Mouse (Mus musculus): ENCODE data around the gene Snx7. TPM values are rescaled to one million over a fixed set of nuclear protein-coding genes. Genes with fewer than 3 reads are reported as not detected.
A peak's percentile ranks its signal among the peaks of the same experiment; 100 is the strongest.

Snx7 gene
- 7.0 and 7.5 TPM in 2 replicates for polyA plus RNA-seq (2015; fragmentation: Nextera tagmentation; extraction: Ambion mirVana)

DNA sequence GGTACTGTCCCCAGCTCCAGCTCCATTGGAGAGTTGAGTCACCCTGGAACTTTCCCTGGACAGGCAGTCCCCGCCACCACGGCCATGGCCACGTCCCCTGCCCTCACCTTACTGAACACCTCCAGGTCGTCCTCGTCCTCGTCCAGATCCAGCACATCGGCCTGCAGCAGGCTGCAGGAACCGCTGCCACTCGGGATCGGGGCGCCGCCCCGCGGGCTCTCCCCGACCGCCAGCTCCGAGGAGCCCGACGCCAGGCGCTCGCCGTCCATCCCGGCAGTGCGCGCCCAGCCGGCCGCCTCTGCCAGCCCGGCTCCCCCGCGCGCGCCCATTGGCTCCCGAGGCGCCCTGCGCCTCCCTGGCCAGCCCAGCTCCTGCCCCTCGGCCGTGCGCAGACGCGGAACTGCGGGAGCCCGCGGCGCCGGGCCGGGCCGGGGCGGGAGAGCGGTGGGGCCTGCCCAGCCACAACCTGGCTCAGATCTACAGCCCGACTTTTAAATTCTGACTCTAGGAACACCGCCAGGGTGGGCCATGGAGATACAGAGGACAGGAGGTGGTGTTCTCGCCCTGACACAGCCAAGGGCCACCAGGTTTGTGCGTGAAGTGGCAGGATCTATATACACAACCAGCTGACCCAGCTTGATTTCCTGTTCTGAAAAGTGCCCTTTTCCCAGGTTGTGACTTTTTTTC, at the start of gene Snx7:
Snx7 (minus strand) TSS at position 300 of the 687 bp plus-strand sequence.
- H3K27ac ChIP-seq: peak within 1 kb of the TSS; percentile 30; the same call in 1 of the 2 replicates
- 0% methylated on average over 52 of the region's 53 CpGs for WGBS

DNA sequence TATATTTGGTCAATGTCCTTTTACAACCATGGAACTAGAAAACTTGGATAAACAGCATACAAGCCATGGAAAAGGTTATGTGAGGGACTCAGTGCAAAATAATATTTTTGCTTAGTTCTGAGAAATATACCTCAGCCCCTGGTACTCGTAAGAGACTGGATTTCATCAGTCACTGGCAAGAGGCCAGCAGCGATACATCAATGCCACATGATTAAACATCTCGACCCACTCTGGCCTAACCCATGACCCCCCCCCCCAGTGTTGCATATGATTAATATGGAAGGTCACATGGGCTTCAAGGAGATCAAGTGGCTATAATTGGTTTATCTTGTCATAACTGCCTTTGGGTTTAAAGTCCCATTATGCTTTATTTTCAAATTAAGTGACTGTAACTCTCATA, 46.7 kb upstream of the Snx7 start:
- H3K9ac ChIP-seq (replicated peaks): no peak overlapping the region
- WGBS: 76% methylated on average over 3 of the region's 3 CpGs
- no peak overlapping the region for H3K4me3 ChIP-seq (replicated peaks)
- H3K27me3 ChIP-seq: no peaks in the 10 kb centered on the region
- no peak overlapping the region for H3K4me2 ChIP-seq (replicated peaks)
- no peaks in the 10 kb centered on the region for H3K9me3 ChIP-seq
- no peaks in the 10 kb centered on the region for H3K4me1 ChIP-seq (replicated peaks)
- H3K27ac ChIP-seq: no peak overlapping the region
- H3K36me3 ChIP-seq: no peaks in the 10 kb centered on the region
- no peak for ATAC-seq

More for the DNA sequence above, at the start of gene Snx7:
- Histone ChIP-seq H3K36me3 (no peaks in the 10 kb centered on the region), H3K9me3 (no peaks in the 10 kb centered on the region), H3K27me3 (no peaks in the 10 kb centered on the region), H3K4me1 (replicated peaks) (peaks cover 10% of the 10 kb centered on the region; the same call in 1 of the 2 replicates), H3K4me3 (replicated peaks) (peak within 1 kb of the TSS; percentile 58), H3K9ac (replicated peaks) (peak within 1 kb of the TSS; percentile 73), H3K4me2 (replicated peaks) (peak within 1 kb of the TSS; percentile 73)
- ATAC-seq: peak; percentile 100

DNA sequence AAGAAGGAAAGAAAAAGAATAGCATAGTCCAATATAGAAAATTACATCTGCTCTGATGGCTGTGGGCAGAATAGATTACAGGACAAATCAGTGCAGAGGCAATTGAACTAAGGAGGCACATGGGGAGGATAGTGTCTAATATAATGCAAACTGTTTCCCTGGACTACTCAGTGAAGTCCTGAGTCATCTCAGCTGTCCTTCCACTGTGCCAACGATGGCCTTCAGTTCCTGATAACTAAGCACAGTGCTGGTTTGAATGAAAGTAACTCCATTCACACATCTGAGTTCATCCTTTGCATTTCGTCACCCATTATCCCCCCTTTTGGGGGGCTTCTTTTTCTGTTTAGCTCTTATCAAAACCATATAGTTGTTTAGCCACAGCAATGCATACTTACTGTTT, 25.0 kb upstream of the Snx7 start:
- no peak for ATAC-seq
- Histone ChIP-seq H3K9ac (replicated peaks) (no peak overlapping the region), H3K27ac (no peak overlapping the region), H3K4me2 (replicated peaks) (no peak overlapping the region), H3K36me3 (no peaks in the 10 kb centered on the region), H3K27me3 (no peaks in the 10 kb centered on the region), H3K4me3 (replicated peaks) (no peak overlapping the region), H3K9me3 (no peaks in the 10 kb centered on the region), H3K4me1 (replicated peaks) (no peaks in the 10 kb centered on the region)
- 74% methylated on average over 2 of the region's 2 CpGs for WGBS

DNA sequence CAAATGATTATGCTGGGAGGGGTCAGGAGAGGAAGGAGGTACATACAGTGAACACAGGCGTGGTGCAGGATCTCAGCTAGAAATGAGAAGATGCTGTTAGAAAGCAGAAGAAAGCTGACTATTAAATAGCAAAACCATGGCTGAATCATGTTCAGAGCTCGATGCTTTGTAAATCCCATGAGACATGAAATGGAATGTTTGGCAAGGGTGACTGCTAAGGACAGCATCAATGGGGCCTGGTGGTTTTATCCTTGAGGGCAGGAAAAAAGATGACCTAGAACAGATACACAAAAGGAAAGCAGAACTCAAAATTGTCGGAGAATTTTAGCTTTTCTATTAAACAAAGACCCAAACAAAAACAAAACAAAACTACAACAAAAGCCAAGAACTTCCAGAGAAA, 6.7 kb upstream of the Snx7 start:
- Histone ChIP-seq H3K4me2 (replicated peaks) (no peak overlapping the region), H3K36me3 (no peaks in the 10 kb centered on the region), H3K9me3 (no peaks in the 10 kb centered on the region), H3K4me1 (replicated peaks) (no peaks in the 10 kb centered on the region), H3K9ac (replicated peaks) (no peak overlapping the region), H3K27ac (no peak overlapping the region), H3K4me3 (replicated peaks) (no peak overlapping the region), H3K27me3 (no peaks in the 10 kb centered on the region)
- no peak for ATAC-seq
- WGBS: 85% methylated on average over 3 of the region's 3 CpGs

DNA sequence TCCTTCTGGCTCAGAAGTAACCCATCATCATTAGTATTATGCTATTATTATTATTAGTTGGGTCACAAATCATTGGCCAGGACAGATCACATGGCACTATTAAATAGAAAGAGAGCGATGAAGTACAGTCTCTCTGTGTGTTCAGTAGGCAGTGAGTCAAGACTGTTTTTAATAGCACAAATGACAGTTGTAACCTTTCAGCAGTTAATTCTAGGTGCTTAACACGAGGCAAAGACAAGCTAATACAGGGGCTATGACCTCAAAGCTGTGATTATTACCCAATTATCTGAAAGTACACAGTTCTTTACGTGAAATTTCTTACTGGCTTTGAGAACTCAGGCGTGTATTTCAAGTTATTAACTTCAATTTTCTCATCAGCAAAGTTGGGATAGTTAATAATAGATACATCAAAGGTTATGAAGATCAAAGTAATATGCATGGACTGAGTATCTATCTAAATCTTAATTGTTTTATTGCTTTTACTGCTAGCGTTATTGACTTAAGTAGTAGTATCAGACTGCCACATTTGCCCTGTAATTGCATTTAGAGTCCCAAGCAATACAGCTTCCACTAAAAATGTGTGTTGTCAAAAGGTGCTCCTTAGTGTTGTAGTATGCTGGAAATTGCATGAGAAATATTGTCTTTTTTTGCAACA, 4.6 kb upstream of the Snx7 start:
- 78% methylated on average over 5 of the region's 5 CpGs for WGBS
- H3K27ac ChIP-seq: no peak overlapping the region
- no peaks in the 10 kb centered on the region for H3K9me3 ChIP-seq
- H3K4me3 ChIP-seq (replicated peaks): no peak overlapping the region
- ATAC-seq: no peak
- no peak overlapping the region for H3K4me2 ChIP-seq (replicated peaks)
- H3K36me3 ChIP-seq: no peaks in the 10 kb centered on the region
- H3K9ac ChIP-seq (replicated peaks): no peak overlapping the region
- H3K4me1 ChIP-seq (replicated peaks): peaks cover 8% of the 10 kb centered on the region; the same call in 1 of the 2 replicates
- no peaks in the 10 kb centered on the region for H3K27me3 ChIP-seq

DNA sequence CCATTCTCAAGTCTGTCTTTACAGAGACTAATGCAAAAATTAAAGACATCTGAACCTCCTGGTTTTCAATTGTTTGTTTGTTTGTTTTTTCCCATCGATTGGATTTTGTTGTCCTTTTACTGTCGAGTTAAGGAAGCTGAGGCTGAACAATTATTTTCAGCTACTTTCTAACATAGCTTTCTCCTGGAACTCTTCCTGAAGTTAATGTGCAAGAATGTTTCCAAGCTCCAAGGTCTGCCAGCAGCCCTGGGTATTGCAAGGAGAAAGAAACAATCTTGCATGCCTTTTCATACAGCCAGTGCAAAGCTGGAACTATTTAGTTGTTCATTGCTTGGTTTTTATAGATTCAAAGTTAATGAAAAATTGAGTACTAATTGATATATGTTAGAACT, 584 bp upstream of the Snx7 start:
- no peaks in the 10 kb centered on the region for H3K9me3 ChIP-seq
- peak overlapping the region; percentile 58 for H3K4me3 ChIP-seq (replicated peaks)
- H3K9ac ChIP-seq (replicated peaks): peak overlapping the region; percentile 73; the same call in 1 of the 2 replicates
- H3K4me1 ChIP-seq (replicated peaks): peaks cover 10% of the 10 kb centered on the region; the same call in 1 of the 2 replicates
- H3K4me2 ChIP-seq (replicated peaks): peak overlapping the region; percentile 73
- no peaks in the 10 kb centered on the region for H3K27me3 ChIP-seq
- WGBS: 32% methylated on average over 2 of the region's 2 CpGs
- no peak overlapping the region for H3K27ac ChIP-seq
- H3K36me3 ChIP-seq: no peaks in the 10 kb centered on the region
- ATAC-seq: no peak

DNA sequence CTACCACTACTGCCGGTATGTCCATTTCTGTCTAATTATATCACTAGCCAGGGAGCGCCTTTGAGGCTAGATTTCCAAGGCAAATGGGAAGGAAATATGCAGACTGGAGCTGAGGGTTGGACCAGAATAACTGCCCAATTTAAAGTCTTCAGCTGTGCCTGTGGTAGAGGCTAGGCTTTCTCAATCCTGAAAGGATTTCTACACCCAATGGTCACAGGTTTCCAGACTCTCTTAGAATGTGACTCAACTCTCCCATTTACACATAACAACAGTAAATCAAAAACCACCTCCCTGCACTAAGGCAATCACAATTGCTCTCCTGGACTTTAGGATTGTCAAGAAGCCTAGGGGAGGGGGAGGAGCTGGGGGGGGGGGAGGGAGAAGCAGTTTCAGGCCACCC, 645 bp downstream of the Snx7 start:
- Histone ChIP-seq H3K9ac (replicated peaks) (peak overlapping the region; percentile 73), H3K9me3 (no peaks in the 10 kb centered on the region), H3K4me1 (replicated peaks) (peaks cover 10% of the 10 kb centered on the region; the same call in 1 of the 2 replicates), H3K36me3 (no peaks in the 10 kb centered on the region), H3K4me3 (replicated peaks) (peak overlapping the region; percentile 58), H3K4me2 (replicated peaks) (peak overlapping the region; percentile 73), H3K27me3 (no peaks in the 10 kb centered on the region), H3K27ac (no peak overlapping the region)
- 79% methylated on average over 2 of the region's 2 CpGs for WGBS
- ATAC-seq: no peak

DNA sequence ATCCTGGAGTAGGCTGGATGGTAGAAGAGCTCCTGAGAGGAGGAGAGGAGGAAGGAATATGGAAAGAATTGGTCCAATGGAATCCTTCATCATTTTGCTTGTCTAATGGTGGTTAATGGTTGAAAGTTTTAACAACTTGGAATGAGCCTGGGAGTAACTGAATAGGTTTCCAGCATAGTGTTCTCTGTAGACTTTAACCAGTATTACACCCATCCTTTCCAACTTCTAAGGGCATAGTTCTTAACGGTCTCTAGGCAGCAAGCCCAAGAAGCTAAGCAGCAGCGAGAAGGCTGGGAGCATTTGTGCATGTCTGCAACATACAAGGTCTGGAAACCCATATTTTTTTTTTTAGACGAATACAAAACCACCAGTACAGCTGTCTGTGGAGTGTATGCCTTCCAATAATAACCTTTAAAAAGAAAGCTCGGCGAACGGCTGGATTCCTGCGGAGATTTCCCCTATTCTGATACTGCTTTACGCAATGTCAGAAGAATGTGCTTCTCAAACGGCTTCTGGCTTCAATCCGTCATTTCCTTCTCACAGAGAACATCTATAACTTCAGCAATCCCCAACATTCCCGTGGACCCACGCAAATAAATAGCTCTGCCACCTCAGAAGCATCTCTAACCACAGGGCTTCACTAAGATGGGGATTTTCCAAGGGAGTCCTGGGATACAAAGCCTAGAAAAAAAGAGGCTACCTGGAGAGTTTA, 1.9 kb downstream of the Snx7 start:
- Histone ChIP-seq H3K27me3 (no peaks in the 10 kb centered on the region), H3K4me1 (replicated peaks) (peaks cover 10% of the 10 kb centered on the region; the same call in 1 of the 2 replicates), H3K4me2 (replicated peaks) (no peak overlapping the region), H3K36me3 (no peaks in the 10 kb centered on the region), H3K9ac (replicated peaks) (no peak overlapping the region), H3K9me3 (no peaks in the 10 kb centered on the region), H3K4me3 (replicated peaks) (no peak overlapping the region), H3K27ac (no peak overlapping the region)
- no peak for ATAC-seq
- WGBS: 76% methylated on average over 12 of the region's 12 CpGs

DNA sequence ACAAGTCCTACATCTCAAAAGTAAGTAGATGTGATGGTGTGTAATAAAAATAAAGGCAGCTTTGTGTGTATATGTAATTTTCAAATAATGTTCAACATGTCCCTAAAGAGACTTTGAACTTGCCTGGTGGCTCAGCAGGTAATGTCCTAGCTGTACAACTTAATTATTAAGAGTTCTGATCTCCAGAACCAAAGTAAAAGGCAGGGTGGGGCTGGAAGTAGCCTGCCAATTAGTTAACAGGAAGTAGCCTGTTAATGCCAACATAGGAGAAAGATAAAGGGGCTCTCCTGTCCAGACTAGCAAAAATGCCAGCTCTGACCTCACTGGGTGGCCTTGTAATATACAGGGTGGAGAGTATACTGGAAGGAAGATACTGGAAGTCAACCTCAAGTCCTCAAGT, 3.1 kb downstream of the Snx7 start:
- no peak overlapping the region for H3K27ac ChIP-seq
- no peaks in the 10 kb centered on the region for H3K27me3 ChIP-seq
- H3K4me3 ChIP-seq (replicated peaks): no peak overlapping the region
- no peak for ATAC-seq
- no peak overlapping the region for H3K4me2 ChIP-seq (replicated peaks)
- no peaks in the 10 kb centered on the region for H3K9me3 ChIP-seq
- H3K36me3 ChIP-seq: no peaks in the 10 kb centered on the region
- H3K9ac ChIP-seq (replicated peaks): no peak overlapping the region
- H3K4me1 ChIP-seq (replicated peaks): peaks cover 10% of the 10 kb centered on the region; the same call in 1 of the 2 replicates

DNA sequence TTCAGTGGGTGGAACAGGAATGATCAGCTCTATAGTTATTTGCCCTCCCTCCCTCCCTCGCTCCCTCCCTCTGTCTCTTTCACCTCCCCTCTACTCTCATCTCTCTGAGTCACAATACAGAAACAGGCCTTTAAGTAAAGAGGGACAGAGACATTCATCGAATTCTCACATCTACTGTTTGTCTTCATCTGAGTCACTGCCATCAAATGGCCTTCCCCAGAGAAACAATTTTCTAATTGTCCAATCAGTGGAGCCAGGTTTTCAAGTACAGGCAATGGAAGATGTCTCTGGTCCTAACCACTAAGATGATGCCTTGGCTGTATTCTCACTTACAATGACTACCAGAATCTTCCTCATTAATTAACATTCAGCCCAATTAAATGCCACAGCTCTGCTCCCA, 5.8 kb downstream of the Snx7 start:
- WGBS: 70% methylated on average over 2 of the region's 2 CpGs
- H3K36me3 ChIP-seq: no peaks in the 10 kb centered on the region
- H3K9ac ChIP-seq (replicated peaks): no peak overlapping the region
- no peak overlapping the region for H3K4me3 ChIP-seq (replicated peaks)
- no peak overlapping the region for H3K4me2 ChIP-seq (replicated peaks)
- H3K27me3 ChIP-seq: no peaks in the 10 kb centered on the region
- no peaks in the 10 kb centered on the region for H3K4me1 ChIP-seq (replicated peaks)
- 0 out of 2 replicates have a peak, but pooled peaks cover 6% of the 10 kb centered on the region for H3K9me3 ChIP-seq
- no peak for ATAC-seq
- H3K27ac ChIP-seq: no peak overlapping the region

DNA sequence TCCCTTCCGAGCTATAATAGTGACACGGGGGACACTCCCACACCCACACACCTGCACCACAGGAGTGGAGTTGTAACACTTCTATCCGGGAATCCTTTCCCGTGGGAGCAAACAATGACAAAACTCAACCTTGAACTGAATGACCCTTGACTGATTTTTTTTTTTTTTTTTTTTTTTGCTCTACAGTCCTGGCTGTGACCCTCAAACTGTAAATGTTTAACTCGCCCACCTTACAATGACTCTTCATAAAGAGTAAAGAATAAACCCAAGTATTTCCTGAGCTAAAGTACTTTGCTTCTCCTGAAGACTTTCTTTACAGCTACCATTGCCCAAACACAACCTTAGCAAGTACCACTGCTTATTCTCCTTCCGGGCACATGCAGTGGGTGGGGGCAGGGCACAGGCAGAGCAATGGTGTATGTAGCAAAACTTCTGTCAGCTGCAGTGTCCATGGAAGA, 6.7 kb downstream of the Snx7 start:
- Histone ChIP-seq H3K27me3 (no peaks in the 10 kb centered on the region), H3K9me3 (0 out of 2 replicates have a peak, but pooled peaks cover 6% of the 10 kb centered on the region), H3K27ac (no peak overlapping the region), H3K4me1 (replicated peaks) (no peaks in the 10 kb centered on the region), H3K9ac (replicated peaks) (no peak overlapping the region), H3K36me3 (no peaks in the 10 kb centered on the region), H3K4me3 (replicated peaks) (no peak overlapping the region), H3K4me2 (replicated peaks) (no peak overlapping the region)
- 86% methylated on average over 6 of the region's 6 CpGs for WGBS
- no peak for ATAC-seq

DNA sequence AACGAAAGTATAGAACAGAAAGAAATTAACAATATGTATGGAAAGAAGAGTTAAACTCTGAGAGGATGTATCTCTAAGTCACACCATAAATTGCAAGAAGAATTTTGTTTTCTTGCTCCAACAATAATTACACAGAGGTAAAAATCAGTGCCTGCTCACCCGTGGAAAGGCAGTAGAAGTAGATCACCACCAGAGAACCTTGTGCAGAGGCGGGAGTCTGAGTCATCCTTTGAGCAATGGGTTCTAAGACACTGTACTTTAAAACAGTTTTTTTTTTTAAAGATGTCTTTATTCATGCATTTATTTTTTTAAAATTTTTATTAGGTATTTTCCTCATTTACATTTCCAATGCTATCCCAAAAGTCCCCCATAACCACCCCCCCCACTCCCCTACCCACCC, 9.7 kb downstream of the Snx7 start:
- Histone ChIP-seq H3K27ac (no peak overlapping the region), H3K4me3 (replicated peaks) (no peak overlapping the region), H3K4me2 (replicated peaks) (no peak overlapping the region), H3K4me1 (replicated peaks) (no peaks in the 10 kb centered on the region), H3K9ac (replicated peaks) (no peak overlapping the region), H3K27me3 (no peaks in the 10 kb centered on the region), H3K36me3 (no peaks in the 10 kb centered on the region), H3K9me3 (0 out of 2 replicates have a peak, but pooled peaks cover 6% of the 10 kb centered on the region)
- ATAC-seq: no peak
- 91% methylated on average over 3 of the region's 3 CpGs for WGBS
